Comparison of ENCODE assay signal across 16 mouse cellular contexts in genomic region chr15:59811566-59811965, GRCm38 (mm10).
A peak's percentile ranks its signal among the peaks of the same experiment; 100 is the strongest.
DNase-seq lines count a peak whose midpoint lies in the region; ATAC-seq lines count a peak whose summit lies in the region.
"Had no signal": no experiment of that assay in that cellular context is flagged by ENCODE, and none has a peak within 500 bp of the region (broad histone marks: within the 10 kb centered on the region; RNA-seq: fewer than 3 reads in every experiment).

No protein-coding gene starts in this region.

- DNase-seq in spleen, adult 18-20 months: peak; percentile 30 to 40
- no peak for DNase-seq in spleen, adult 12 weeks (ENCODE audit: low spot score)
- peak; percentile 26 for DNase-seq in brain, adult 2 months (ENCODE audit: low read depth, low spot score)
- DNase-seq in spleen, postnatal 4 days (ENCODE audit: low spot score in 2 of 2): peak; percentile 59 to 71
- DNase-seq in cerebellum, postnatal 25 days: no peak
- no peak for DNase-seq in kidney, adult 8-10 months
- DNase-seq: adrenal gland, postnatal 14 days; cerebellum, adult 18-20 months; gastrocnemius, postnatal 10 days; kidney, postnatal 36 days; layer of hippocampus, adult 9-11 months; lung, postnatal 10 days; midbrain, embryonic 14.5 days; right cerebral cortex, postnatal 4 days had no signal

- peak; percentile 49 for ATAC-seq in megakaryocyte progenitor cell, adult 5-6 weeks (replicated peaks; ENCODE audit: poor library complexity)
- ATAC-seq: Patski had no signal

Comparison
In these comparisons a context has a peak if more than half of its experiments do, and no peak if none do; other contexts are left out.
1. DNase-seq: peak in spleen, adult 18-20 months (2 of 2), brain, adult 2 months (single experiment) and spleen, postnatal 4 days (2 of 2); none in spleen, adult 12 weeks (single experiment), cerebellum, postnatal 25 days (0 of 2) and kidney, adult 8-10 months (0 of 2).